Mouse (Mus musculus): ENCODE data around the gene Scarb2.

DNA sequence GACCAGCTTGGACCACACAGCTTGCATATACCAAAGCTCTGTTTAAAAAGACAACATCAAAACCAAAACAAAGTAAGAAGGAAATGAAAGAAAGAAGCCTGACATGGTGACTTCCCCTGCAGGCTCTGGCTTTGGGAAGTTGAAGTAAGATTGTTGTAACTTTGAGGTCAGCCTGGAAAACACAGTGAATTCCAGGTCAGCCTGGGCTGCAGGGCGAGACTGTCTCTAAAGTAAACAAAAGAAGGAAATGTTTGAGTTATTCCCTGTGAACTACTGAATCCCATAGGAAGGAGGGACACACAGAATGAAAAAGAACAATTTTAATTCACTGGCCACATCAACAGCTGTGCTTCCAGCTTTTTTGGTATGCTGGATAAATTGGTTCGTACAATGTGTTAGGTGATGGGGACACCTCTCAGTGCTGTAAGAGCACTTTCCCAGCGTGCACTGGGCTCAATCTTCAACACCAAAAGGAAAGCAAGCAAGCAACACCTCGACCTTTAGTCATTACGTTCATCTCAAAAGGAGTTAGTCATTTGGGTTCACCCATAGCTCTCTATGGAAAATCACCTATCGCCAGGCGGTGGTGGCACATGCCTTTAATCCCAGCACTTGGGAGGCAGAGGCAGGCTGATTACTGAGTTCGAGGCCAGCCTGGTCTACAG, 39.4 kb downstream of the Scarb2 start:
- no peak for TF ChIP-seq CTCF (conservative IDR thresholded peaks at IDR 0.05; ENCODE audit: low read length)
- no peak for TF ChIP-seq NANOG (IDR thresholded peaks at IDR 0.05; ENCODE audit: borderline replicate concordance, low read length)

Data from E14TG2a.4 (cell line).